Mouse (Mus musculus): ENCODE measurements around the gene Homez. TPM values are rescaled to one million over a fixed set of nuclear protein-coding genes. Genes with fewer than 3 reads are reported as not detected.
A peak's percentile ranks its signal among the peaks of the same experiment; 100 is the strongest.

The Homez gene
- 19.7 and 22.7 TPM in 2 replicates for polyA plus RNA-seq (2016; fragmentation: Nextera tagmentation; extraction: Ambion mirVana)

GRCm38 (mm10) chr14:54870861-54871260 is at the start of gene Homez:
Gene Homez, minus strand, starts transcription at chr14:54870961.
- Histone ChIP-seq H3K36me3 (no peaks in the 10 kb centered on the region), H3K4me1 (replicated peaks) (peaks cover 7% of the 10 kb centered on the region), H3K27ac (no peak within 1 kb of the TSS), H3K27me3 (ENCODE audit: insufficient read depth, poor library complexity, severe bottlenecking) (0 out of 2 replicates have a peak, but pooled peaks cover 3% of the 10 kb centered on the region), H3K9me3 (no peaks in the 10 kb centered on the region), H3K4me3 (no peak within 1 kb of the TSS)
- 87% methylated on average over 5 of the region's 5 CpGs for WGBS
- no peak for DNase-seq (ENCODE audit: low spot score)

- Histone ChIP-seq H3K36me3 (peaks cover 81% of the 10 kb centered on the region), H3K4me3 (no peak overlapping the region), H3K4me1 (replicated peaks) (peaks cover 22% of the 10 kb centered on the region), H3K9me3 (peaks cover 21% of the 10 kb centered on the region), H3K27me3 (ENCODE audit: insufficient read depth, poor library complexity, severe bottlenecking) (no peaks in the 10 kb centered on the region), H3K27ac (0 out of 2 replicates have a peak overlapping the region, but pooled peaks have one; percentile 16)
- DNase-seq (ENCODE audit: low spot score): no peak
- 94% methylated on average over 16 of the region's 16 CpGs for WGBS
These were observed 49.4 kb upstream of the Homez start for GRCm38 (mm10) chr14:54920076-54920685.

- WGBS: 22% methylated on average over 10 of the region's 10 CpGs
- H3K4me1 ChIP-seq (replicated peaks): peaks cover 42% of the 10 kb centered on the region
- H3K4me3 ChIP-seq: peak overlapping the region; percentile 98
- peak overlapping the region; percentile 96 for H3K27ac ChIP-seq
- no peak for DNase-seq (ENCODE audit: low spot score)
- no peaks in the 10 kb centered on the region for H3K27me3 ChIP-seq (ENCODE audit: insufficient read depth, poor library complexity, severe bottlenecking)
- H3K9me3 ChIP-seq: no peaks in the 10 kb centered on the region
- peaks cover 56% of the 10 kb centered on the region for H3K36me3 ChIP-seq
These were observed 42.6 kb upstream of the Homez start for GRCm38 (mm10) chr14:54913343-54913742.

- WGBS: 0% methylated on average over 28 of the region's 28 CpGs
- peaks cover 56% of the 10 kb centered on the region for H3K36me3 ChIP-seq
- peak; percentile 84 for DNase-seq (ENCODE audit: low spot score)
- H3K27ac ChIP-seq: peak within 1 kb of the TSS; percentile 96
- H3K4me3 ChIP-seq: peak within 1 kb of the TSS; percentile 98
- H3K9me3 ChIP-seq: no peaks in the 10 kb centered on the region
- H3K27me3 ChIP-seq (ENCODE audit: insufficient read depth, poor library complexity, severe bottlenecking): no peaks in the 10 kb centered on the region
- peaks cover 46% of the 10 kb centered on the region for H3K4me1 ChIP-seq (replicated peaks)
These were observed 42.1 kb upstream of the Homez start, which contains the start of gene Slc22a17 for GRCm38 (mm10) chr14:54912886-54913285. Gene Slc22a17, minus strand, starts transcription at chr14:54913132.

GRCm38 (mm10) chr14:54912109-54912850 is 41.5 kb upstream of the Homez start:
- Histone ChIP-seq H3K4me3 (peak overlapping the region; percentile 98), H3K9me3 (no peaks in the 10 kb centered on the region), H3K27ac (peak overlapping the region; percentile 96), H3K27me3 (ENCODE audit: insufficient read depth, poor library complexity, severe bottlenecking) (no peaks in the 10 kb centered on the region), H3K36me3 (peaks cover 56% of the 10 kb centered on the region), H3K4me1 (replicated peaks) (peaks cover 52% of the 10 kb centered on the region)
- peak; percentile 39 for DNase-seq (ENCODE audit: low spot score)
- 3% methylated on average over 69 of the region's 69 CpGs for WGBS

- Histone ChIP-seq H3K27ac (no peak overlapping the region), H3K27me3 (ENCODE audit: insufficient read depth, poor library complexity, severe bottlenecking) (no peaks in the 10 kb centered on the region), H3K4me3 (no peak overlapping the region), H3K9me3 (no peaks in the 10 kb centered on the region), H3K36me3 (peaks cover 65% of the 10 kb centered on the region), H3K4me1 (replicated peaks) (peaks cover 55% of the 10 kb centered on the region)
- no peak for DNase-seq (ENCODE audit: low spot score)
- WGBS: 82% methylated on average over 7 of the region's 7 CpGs
These were observed 37.9 kb upstream of the Homez start for GRCm38 (mm10) chr14:54908682-54909081.

- Histone ChIP-seq H3K9me3 (no peaks in the 10 kb centered on the region), H3K36me3 (peaks cover 52% of the 10 kb centered on the region), H3K4me3 (no peak overlapping the region), H3K4me1 (replicated peaks) (peaks cover 19% of the 10 kb centered on the region), H3K27ac (no peak overlapping the region), H3K27me3 (ENCODE audit: insufficient read depth, poor library complexity, severe bottlenecking) (no peaks in the 10 kb centered on the region)
- 90% methylated on average over 4 of the region's 4 CpGs for WGBS
- no peak for DNase-seq (ENCODE audit: low spot score)
These were observed 32.9 kb upstream of the Homez start for GRCm38 (mm10) chr14:54903641-54904040.

GRCm38 (mm10) chr14:54900383-54900782 is 29.6 kb upstream of the Homez start:
- 0% methylated on average over 3 of the region's 3 CpGs for WGBS
- H3K4me3 ChIP-seq: no peak overlapping the region
- no peaks in the 10 kb centered on the region for H3K9me3 ChIP-seq
- H3K4me1 ChIP-seq (replicated peaks): peaks cover 11% of the 10 kb centered on the region
- DNase-seq (ENCODE audit: low spot score): peak; percentile 65
- peaks cover 55% of the 10 kb centered on the region for H3K36me3 ChIP-seq
- H3K27ac ChIP-seq: no peak overlapping the region
- H3K27me3 ChIP-seq (ENCODE audit: insufficient read depth, poor library complexity, severe bottlenecking): no peaks in the 10 kb centered on the region

- no peak overlapping the region for H3K4me3 ChIP-seq
- H3K36me3 ChIP-seq: peaks cover 39% of the 10 kb centered on the region
- no peak for DNase-seq (ENCODE audit: low spot score)
- H3K27me3 ChIP-seq (ENCODE audit: insufficient read depth, poor library complexity, severe bottlenecking): no peaks in the 10 kb centered on the region
- peaks cover 17% of the 10 kb centered on the region for H3K4me1 ChIP-seq (replicated peaks)
- H3K27ac ChIP-seq: no peak overlapping the region
- no peaks in the 10 kb centered on the region for H3K9me3 ChIP-seq
- WGBS: 75% methylated on average over 2 of the region's 2 CpGs
These were observed 26.7 kb upstream of the Homez start for GRCm38 (mm10) chr14:54897445-54897844.

GRCm38 (mm10) chr14:54894296-54895151 is 23.8 kb upstream of the Homez start:
- WGBS: under 1% methylated on average over 54 of the region's 54 CpGs
- H3K4me1 ChIP-seq (replicated peaks): peaks cover 17% of the 10 kb centered on the region
- no peaks in the 10 kb centered on the region for H3K27me3 ChIP-seq (ENCODE audit: insufficient read depth, poor library complexity, severe bottlenecking)
- peaks cover 39% of the 10 kb centered on the region for H3K36me3 ChIP-seq
- H3K9me3 ChIP-seq: no peaks in the 10 kb centered on the region
- peak overlapping the region; percentile 100 for H3K27ac ChIP-seq
- DNase-seq (ENCODE audit: low spot score): peak; percentile 65
- H3K4me3 ChIP-seq: peak overlapping the region; percentile 95

GRCm38 (mm10) chr14:54893651-54894181 is 23.0 kb upstream of the Homez start:
- Histone ChIP-seq H3K27me3 (ENCODE audit: insufficient read depth, poor library complexity, severe bottlenecking) (no peaks in the 10 kb centered on the region), H3K36me3 (peaks cover 35% of the 10 kb centered on the region), H3K27ac (peak overlapping the region; percentile 100), H3K9me3 (no peaks in the 10 kb centered on the region), H3K4me3 (peak overlapping the region; percentile 95), H3K4me1 (replicated peaks) (peaks cover 17% of the 10 kb centered on the region)
- DNase-seq (ENCODE audit: low spot score): peak; percentile 97
- under 1% methylated on average over 38 of the region's 38 CpGs for WGBS

- DNase-seq (ENCODE audit: low spot score): no peak
- no peaks in the 10 kb centered on the region for H3K9me3 ChIP-seq
- peak within 1 kb of the TSS; percentile 100 for H3K27ac ChIP-seq
- H3K36me3 ChIP-seq: peaks cover 22% of the 10 kb centered on the region
- H3K27me3 ChIP-seq (ENCODE audit: insufficient read depth, poor library complexity, severe bottlenecking): no peaks in the 10 kb centered on the region
- peak within 1 kb of the TSS; percentile 95 for H3K4me3 ChIP-seq
- peaks cover 15% of the 10 kb centered on the region for H3K4me1 ChIP-seq (replicated peaks)
- 92% methylated on average over 3 of the region's 3 CpGs for WGBS
These were observed 21.4 kb upstream of the Homez start, which contains the start of gene Pabpn1 for GRCm38 (mm10) chr14:54892200-54892599. Gene Pabpn1, plus strand, starts transcription at chr14:54892500.
